Mouse (Mus musculus) regulatory T cell (primary cell): Measurements from ENCODE around the gene Sp9.

Experiments
- in situ Hi-C: fragments of 300-600 bp; cut with MboI, MseI; formaldehyde crosslinking; loops from one replicate; pipeline ENCODE4 v1.15.1; 2025; ENCODE audit warnings: high pct_unique_total_duplicates

The Sp9 gene

GRCm38 (mm10) chr2:73274119-73274920 is 2.6 kb downstream of the Sp9 start:
- in situ Hi-C loops: no loop called here

DNA sequence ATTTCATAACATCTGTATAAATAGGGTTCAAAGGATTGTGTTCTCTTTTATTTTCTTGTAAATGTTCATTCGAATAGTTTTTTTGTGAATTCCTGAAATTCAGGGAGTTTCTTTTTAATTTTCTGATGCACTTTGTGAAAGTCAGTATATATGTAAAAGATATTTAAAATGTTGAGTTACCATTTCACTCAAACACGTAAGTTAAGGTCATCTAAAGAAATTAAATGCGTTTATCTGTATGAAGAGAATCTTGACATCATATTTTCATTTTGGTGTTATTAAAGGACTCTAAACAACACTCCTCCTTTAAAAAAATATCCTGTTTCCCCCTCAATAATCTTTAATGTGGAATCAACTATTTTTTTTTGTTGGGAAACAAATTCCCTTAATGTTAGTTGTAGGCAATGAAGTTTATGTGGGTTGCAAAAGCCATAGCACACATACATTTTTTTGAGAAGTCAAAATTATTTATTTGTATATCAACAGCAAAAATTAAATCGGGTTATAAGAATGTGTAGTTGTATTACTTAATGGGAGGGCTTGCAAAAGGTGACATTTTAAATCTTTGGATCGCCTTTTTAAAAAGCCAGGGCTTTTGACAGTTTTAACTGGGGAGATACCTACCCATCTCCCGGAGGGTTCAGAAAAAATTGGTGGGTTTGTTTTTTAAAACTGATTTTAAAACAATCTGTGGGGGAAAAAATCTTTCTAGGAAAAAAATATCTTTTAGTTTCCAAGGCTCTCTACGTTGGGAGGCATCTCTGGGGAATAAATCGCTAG is 3.7 kb downstream of the Sp9 start:
- in situ Hi-C loops: no loop called here

DNA sequence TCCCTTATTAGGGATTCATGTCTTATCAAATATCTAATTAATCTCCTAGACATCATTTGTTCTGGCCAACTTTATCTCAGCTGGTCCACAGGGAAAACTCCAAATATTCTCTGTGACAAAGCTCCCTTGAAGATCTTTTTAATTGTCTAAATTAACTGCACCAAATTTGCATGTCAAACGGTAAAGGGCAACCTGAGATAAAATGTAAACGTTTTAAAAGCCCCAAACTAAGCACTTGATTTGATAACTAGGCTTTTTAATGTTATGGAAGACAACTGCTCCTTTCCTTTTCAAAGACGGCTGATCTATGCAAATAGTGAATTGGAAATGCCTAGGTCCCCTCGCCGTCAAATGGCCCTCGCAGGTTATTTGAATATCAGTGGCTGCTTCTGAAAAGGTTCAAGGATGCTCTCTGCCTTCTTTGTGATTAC is 4.4 kb downstream of the Sp9 start:
- in situ Hi-C loops: no loop called here

- in situ Hi-C loops: no loop called here
These were observed 5.4 kb downstream of the Sp9 start for GRCm38 (mm10) chr2:73277021-73277708.

DNA sequence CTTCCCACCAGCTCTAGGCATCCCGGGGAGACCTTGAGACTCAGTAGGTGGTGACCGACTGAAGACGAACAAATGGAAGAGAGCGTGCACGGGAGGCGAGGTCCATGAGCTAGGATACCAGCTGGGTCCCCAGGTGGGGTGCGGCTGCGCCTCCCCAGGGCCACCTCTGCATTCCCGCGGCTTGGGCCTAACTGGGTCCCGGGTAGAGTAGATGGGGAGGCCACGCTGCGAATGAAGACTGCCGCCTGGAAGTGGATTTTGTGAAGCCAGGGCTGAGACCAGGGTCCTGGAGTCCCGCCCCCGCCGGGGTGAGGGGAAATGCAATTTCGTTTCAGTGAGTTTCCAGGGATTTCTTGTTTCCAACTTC is 6.0 kb downstream of the Sp9 start:
- in situ Hi-C loops: no loop called here

- in situ Hi-C loops: no loop called here
These were observed 6.6 kb downstream of the Sp9 start for GRCm38 (mm10) chr2:73278131-73278854.

DNA sequence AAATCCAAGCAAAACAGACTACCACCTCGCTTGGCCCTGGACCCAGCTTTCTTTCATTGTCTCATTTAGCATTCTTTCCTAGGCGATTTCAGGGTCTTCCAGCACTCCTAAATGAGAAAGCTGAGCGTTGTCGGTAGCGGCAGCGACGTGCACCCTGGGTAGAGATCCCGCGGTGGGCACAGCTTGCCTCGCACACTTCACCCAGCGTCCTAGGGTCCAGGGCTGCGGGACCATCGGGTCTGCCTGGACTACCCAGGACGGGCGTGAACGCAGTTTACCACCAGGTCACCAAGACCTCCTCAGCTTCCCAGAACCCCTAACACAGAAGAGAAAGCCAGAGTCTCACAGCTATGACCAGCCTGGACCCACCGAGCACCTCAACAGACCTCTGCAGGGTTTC is 7.1 kb downstream of the Sp9 start:
- in situ Hi-C loops: no loop called here

GRCm38 (mm10) chr2:73279271-73280038 is 7.7 kb downstream of the Sp9 start:
- in situ Hi-C loops: loop anchor here (5.0 kb wide), 1 partner anchor 112 kb away; no protein-coding TSS in a partner anchor

DNA sequence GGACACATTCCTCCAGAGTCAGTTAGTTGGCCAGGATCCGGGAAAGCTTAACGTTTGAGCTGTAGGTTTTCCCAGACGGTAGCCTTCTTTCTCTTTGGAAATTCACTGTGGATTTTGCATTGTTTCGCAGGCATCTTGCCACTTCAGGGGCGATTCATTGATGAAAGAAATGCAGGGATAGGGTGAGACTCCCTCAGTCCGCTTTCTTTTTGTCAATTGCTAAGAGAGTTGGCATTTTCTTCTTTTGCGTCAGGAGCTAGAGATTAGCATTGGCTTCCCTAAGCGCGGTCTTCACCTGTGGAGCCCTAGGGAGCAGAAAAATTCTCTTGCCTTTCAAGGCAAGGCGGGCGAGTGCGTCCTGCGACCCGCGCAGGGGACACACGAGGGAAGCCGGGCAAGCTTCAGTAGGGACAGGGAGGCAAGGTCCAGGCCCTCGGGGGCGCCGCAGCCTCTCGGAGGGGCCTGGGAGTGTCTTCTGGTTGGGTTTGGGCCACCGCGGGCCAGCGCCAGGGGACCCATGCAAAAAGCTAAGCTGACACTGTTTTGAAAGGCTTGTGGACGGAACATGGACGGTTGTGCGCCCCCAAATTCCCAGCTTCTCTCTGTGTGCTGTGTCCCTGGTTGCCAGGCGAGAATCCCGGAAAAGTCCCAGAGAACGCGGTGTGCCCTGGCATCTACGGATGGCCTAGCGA is 8.8 kb downstream of the Sp9 start:
- in situ Hi-C loops: loop anchor here (5.0 kb wide), 1 partner anchor 113 kb away; no protein-coding TSS in a partner anchor

GRCm38 (mm10) chr2:73281048-73281661 is 9.4 kb downstream of the Sp9 start:
- in situ Hi-C loops: loop anchor here (5.0 kb wide), 1 partner anchor 114 kb away; no protein-coding TSS in a partner anchor

DNA sequence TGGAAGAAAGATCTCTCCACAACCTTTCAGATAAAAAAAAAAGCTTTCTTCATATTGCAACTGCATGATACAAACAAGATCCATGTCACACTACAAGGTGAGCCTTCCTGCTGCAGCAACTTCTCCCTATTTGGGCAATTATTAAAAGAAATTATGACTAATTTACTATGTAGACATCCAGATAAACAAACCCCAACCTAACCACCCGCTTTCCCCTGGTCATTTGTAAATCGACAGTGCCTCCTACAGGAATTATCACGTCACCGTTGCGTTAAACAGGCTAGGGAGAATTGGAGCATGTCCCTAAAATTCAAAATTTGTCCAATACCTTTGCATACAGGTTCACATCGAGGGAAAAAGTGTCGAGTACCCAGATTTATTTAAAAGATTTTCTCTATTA is 10.0 kb downstream of the Sp9 start:
- in situ Hi-C loops: loop anchor here (5.0 kb wide), 1 partner anchor 114 kb away; no protein-coding TSS in a partner anchor

- in situ Hi-C loops: no loop called here
These were observed 13.9 kb downstream of the Sp9 start for GRCm38 (mm10) chr2:73285630-73286029.

DNA sequence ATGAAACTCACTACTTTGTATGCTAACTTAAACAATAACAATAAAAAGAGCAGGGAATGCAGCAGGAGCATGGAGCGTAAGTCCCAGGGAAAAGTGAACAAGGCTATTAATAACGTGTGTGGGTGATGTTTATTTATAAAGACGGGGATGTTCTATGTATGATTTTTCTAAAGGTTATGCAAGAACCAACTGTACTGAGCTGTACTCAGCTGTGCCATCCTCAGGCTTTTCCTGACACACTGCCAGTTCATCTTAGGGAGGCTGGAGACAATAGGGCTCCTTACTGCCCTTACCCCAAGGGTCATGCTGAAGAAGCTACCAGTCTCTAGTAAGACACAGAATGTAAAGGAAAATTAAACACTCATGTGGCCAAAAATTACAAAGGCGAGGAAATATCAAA is 19.4 kb downstream of the Sp9 start:
- in situ Hi-C loops: no loop called here

GRCm38 (mm10) chr2:73295023-73295422 is 23.3 kb downstream of the Sp9 start:
- in situ Hi-C loops: no loop called here

DNA sequence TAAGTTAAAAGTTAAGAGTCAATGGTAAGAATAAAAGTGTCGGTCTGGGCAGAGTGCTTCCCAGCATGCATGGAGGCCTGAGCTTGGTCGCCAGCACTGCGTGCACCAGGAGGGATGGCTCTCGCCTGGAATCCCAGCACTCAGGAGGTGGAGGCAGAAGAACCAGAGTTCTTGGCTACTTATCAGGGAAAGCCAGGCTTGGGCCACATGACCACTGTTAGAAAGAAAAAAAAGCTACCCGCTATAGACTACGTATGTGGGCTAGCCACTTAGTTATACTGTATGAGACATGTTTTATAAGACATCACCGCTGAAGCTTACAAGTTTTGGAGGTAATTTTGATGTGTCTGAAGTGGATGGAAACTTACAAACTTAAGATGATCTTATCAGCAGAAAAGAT is 26.4 kb downstream of the Sp9 start:
- in situ Hi-C loops: no loop called here

GRCm38 (mm10) chr2:73298841-73299240 is 27.1 kb downstream of the Sp9 start:
- in situ Hi-C loops: no loop called here

GRCm38 (mm10) chr2:73301979-73302378 is 30.3 kb downstream of the Sp9 start:
- in situ Hi-C loops: no loop called here

- in situ Hi-C loops: no loop called here
These were observed 31.0 kb downstream of the Sp9 start for GRCm38 (mm10) chr2:73302722-73303121.

DNA sequence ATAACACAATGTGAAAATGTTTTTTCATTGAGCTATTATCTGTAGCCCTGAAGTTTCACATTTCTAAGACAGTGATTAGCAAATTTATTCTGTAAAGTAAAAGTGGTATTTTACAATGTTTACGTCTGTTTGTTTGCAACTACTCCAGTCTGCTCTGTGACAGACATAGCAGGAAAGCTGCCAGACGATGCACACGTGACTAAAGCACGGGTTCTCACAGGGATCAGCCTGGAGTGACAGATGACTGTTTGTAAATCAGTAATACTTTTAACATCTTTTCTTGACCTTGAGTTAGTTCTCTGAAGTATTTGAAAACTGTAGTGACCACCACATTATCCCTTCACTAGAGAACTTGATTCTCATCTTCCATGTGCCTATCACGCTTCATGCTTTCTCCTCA is 32.8 kb downstream of the Sp9 start:
- in situ Hi-C loops: no loop called here

DNA sequence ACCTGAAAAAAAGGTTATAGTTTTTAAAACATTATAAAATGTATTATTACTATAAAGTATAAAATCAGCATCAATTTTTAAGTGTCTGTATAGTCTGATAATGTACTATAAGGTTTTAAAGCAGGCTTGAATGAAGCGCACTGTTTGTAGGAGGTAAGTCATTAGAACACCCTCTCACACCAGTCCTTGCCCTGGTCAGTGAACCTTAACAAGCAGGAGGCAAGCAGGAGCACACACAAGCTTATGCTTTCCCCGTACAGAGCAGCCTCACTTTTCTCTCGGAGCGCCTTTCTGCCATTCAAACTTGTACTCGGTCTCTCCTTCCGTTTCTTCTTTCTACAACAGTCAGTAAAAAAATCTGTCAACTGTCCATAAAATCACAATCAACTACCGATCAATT is 34.3 kb downstream of the Sp9 start:
- in situ Hi-C loops: loop anchor here (5.0 kb wide), 1 partner anchor 91 kb away; no protein-coding TSS in a partner anchor
